Comparison of ENCODE assay signal across 8 mouse cellular contexts in genomic region chr10:3572723-3573649, GRCm38 (mm10). TPM values are rescaled to one million over a fixed set of nuclear protein-coding genes. Genes with fewer than 3 reads are reported as not detected.
DNase-seq lines count a peak whose midpoint lies in the region; ATAC-seq and TF ChIP-seq lines count a peak whose summit lies in the region.

No protein-coding gene starts in this region.

- no peaks in the 10 kb centered on the region for H3K27me3 ChIP-seq in embryonic facial prominence, embryonic 10.5 days (replicated peaks; ENCODE audit: low read depth, poor library complexity, severe bottlenecking)
- H3K27me3 ChIP-seq in heart, embryonic 13.5 days (replicated peaks), result no peaks in the 10 kb centered on the region
- H3K27me3 ChIP-seq in lung, postnatal 0 days (replicated peaks; ENCODE audit: insufficient read depth, low read length), result no peaks in the 10 kb centered on the region

- ATAC-seq in heart, embryonic 13.5 days (ENCODE audit: extremely low read depth, insufficient number of reproducible peaks, low FRiP score, low TSS enrichment), result peak; percentile 31; the same call in 1 of the 2 replicates
- peak; percentile 97 for ATAC-seq in lung, postnatal 0 days

- 0 out of 2 replicates have a peak, but pooled peaks cover 3% of the 10 kb centered on the region for H3K4me1 ChIP-seq in embryonic facial prominence, embryonic 10.5 days
- H3K4me1 ChIP-seq in heart, embryonic 13.5 days, result no peaks in the 10 kb centered on the region
- H3K4me1 ChIP-seq in lung, postnatal 0 days (ENCODE audit: insufficient read depth, low read depth, low read length), result 0 out of 2 replicates have a peak, but pooled peaks cover 2% of the 10 kb centered on the region

- peak; percentile 69; the same call in 1 of the 2 replicates for TF ChIP-seq EP300 in lung, postnatal 0 days (IDR thresholded peaks at IDR 0.05)

- peak; percentile 84 for TF ChIP-seq CTCF in lung, postnatal 0 days (IDR thresholded peaks at IDR 0.05)

- peak; percentile 10 to 43 for DNase-seq in right cerebral cortex, adult 2 months (ENCODE audit: low spot score in 2 of 2)
- DNase-seq in right cerebral cortex, postnatal 25 days, result no peak
- DNase-seq in embryonic facial prominence, embryonic 10.5 days (ENCODE audit: low spot score), result peak; percentile 59
- peak; percentile 68 to 71 for DNase-seq in kidney, postnatal 25 days
- peak; percentile 90 for DNase-seq in lung, postnatal 0 days (ENCODE audit: low spot score)
- peak; percentile 73 for DNase-seq in retina, postnatal 1 day
- no peak for DNase-seq in thymus, postnatal 10 days (ENCODE audit: low spot score in 2 of 2)

- H3K36me3 ChIP-seq in embryonic facial prominence, embryonic 10.5 days (replicated peaks), result no peaks in the 10 kb centered on the region
- H3K36me3 ChIP-seq in heart, embryonic 13.5 days, result no peaks in the 10 kb centered on the region
- no peaks in the 10 kb centered on the region for H3K36me3 ChIP-seq in lung, postnatal 0 days (ENCODE audit: insufficient read depth, low read length)

- H3K4me3 ChIP-seq in embryonic facial prominence, embryonic 10.5 days, result no peak overlapping the region
- H3K4me3 ChIP-seq in heart, embryonic 13.5 days, result no peak overlapping the region
- no peak overlapping the region for H3K4me3 ChIP-seq in lung, postnatal 0 days (ENCODE audit: low read depth, low read length)

- no peak overlapping the region for H3K27ac ChIP-seq in embryonic facial prominence, embryonic 10.5 days (replicated peaks)
- no peak overlapping the region for H3K27ac ChIP-seq in heart, embryonic 13.5 days (replicated peaks)
- no peak overlapping the region for H3K27ac ChIP-seq in lung, postnatal 0 days (ENCODE audit: low read length)

- H3K4me2 ChIP-seq in heart, embryonic 13.5 days, result no peak overlapping the region
- H3K4me2 ChIP-seq in lung, postnatal 0 days (replicated peaks; ENCODE audit: low read depth, low read length), result no peak overlapping the region

- WGBS in embryonic facial prominence, embryonic 10.5 days, result 71% methylated on average over 10 of the region's 10 CpGs
- WGBS in heart, embryonic 13.5 days, result 55% methylated on average over 10 of the region's 10 CpGs
- WGBS in lung, postnatal 0 days, result 52% methylated on average over 10 of the region's 10 CpGs

- H3K9ac ChIP-seq in heart, embryonic 13.5 days, result no peak overlapping the region
- H3K9ac ChIP-seq in lung, postnatal 0 days (replicated peaks; ENCODE audit: low read depth), result no peak overlapping the region

- H3K9me3 ChIP-seq in embryonic facial prominence, embryonic 10.5 days, result no peaks in the 10 kb centered on the region
- H3K9me3 ChIP-seq in heart, embryonic 13.5 days, result no peaks in the 10 kb centered on the region
- H3K9me3 ChIP-seq in lung, postnatal 0 days (ENCODE audit: low read length), result no peaks in the 10 kb centered on the region

RNA-seq across cellular contexts. Expression of gene Iyd, which starts 32.9 kb away (rescaled TPM):
- not detected in 2 replicates for polyA plus RNA-seq in embryonic facial prominence, embryonic 10.5 days (2016; fragmentation: Nextera tagmentation; extraction: Ambion mirVana)
- polyA plus RNA-seq in heart, embryonic 13.5 days (2015; fragmentation: Nextera tagmentation; extraction: Ambion mirVana), result 0.27 and 0.69 TPM in 2 replicates
- 4.6 and 5.3 TPM in 2 replicates for polyA plus RNA-seq in lung, postnatal 0 days (2015; fragmentation: Nextera tagmentation; extraction: Ambion mirVana)

Comparison
In these comparisons a context has a peak if more than half of its experiments do, and no peak if none do; other contexts are left out.
1. DNase-seq: peak in right cerebral cortex, adult 2 months (2 of 2), embryonic facial prominence, embryonic 10.5 days (single experiment), kidney, postnatal 25 days (2 of 2), lung, postnatal 0 days (single experiment) and retina, postnatal 1 day (single experiment); none in right cerebral cortex, postnatal 25 days (single experiment) and thymus, postnatal 10 days (0 of 2).